Mouse (Mus musculus) spleen, embryonic (tissue): ENCODE results near the gene Rgs3.
"Not testable (repeated sequence)": the region's sequence is repeated elsewhere in the genome, so short reads cannot be mapped to it uniquely, and the experiment has no call there.

Experiments used
- CTCF ChIA-PET: fragments of 350-600 bp; sonication (Branson Sonifier 250); formaldehyde crosslinking; loops from one replicate; lab custom pipeline; 2022; lab: Charles Lee

The Rgs3 gene

GRCm38 (mm10) chr4:62544801-62545200 lies 14.8 kb upstream of the Rgs3 start:
- CTCF ChIA-PET = no interaction called here

- CTCF ChIA-PET = interaction anchor here (0.9 kb wide), 1 partner anchor 211 kb away, joined by 5 read pairs; no protein-coding TSS in a partner anchor
Observed at GRCm38 (mm10) chr4:62551966-62552365, 7.7 kb upstream of the Rgs3 start.

DNA sequence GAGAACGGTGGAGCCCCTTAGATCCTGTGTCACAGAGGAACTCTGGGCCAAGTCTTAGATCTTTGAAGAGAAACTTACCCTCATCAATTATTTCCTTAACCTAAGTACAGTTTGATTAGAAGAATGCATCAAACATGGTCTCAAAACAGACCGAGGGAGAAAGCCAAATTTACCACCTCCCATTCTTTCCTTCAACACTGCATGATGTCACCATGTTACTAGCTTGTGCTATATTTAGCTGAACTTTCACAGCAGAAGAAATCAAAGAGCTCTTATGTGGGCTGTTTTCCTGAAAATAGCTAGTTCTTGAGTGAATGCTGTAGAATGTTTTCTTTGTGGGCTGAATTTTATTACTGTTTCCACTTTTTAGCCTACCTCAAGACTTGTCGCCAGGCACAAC lies 2.2 kb upstream of the Rgs3 start:
- CTCF ChIA-PET = no interaction called here

DNA sequence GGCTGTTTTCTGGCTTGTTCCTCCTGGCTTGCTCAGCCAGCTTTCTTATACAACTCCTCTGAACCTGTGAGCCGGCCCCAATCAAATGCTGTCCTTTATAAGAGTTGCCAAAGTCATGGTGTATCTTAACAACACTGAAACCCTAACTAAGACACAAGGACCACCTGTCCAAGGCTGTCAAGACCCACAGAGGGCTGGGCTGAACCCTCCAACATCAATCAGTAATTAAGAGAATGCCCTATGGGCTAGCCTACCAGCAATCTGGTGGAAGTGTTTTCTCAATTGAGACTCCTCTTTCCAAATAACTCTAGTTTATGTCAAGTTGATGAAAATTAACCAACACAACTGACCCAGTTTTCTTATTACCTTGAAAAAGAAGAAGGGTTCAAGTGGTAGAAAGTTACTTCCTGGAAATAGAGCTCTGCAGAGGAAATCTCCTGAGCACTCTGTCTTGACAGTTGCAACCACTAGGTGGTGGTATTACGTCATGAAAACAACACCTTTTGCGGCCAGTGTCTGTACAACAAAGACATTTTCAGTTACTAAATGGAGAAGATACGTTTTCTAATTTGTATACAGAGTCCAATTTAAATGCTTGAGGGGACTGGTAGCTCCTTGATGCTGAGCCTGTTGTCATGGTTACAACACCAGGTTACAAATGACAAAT lies 1.4 kb downstream of the Rgs3 start:
- CTCF ChIA-PET = interaction anchor here (0.6 to 1.3 kb wide), 4 partner anchors 131 to 200 kb away, joined by 4 to 5 read pairs (median 4); no protein-coding TSS in a partner anchor

- CTCF ChIA-PET = interaction anchor here (0.6 to 1.3 kb wide), 4 partner anchors 130 to 199 kb away, joined by 4 to 5 read pairs (median 4); no protein-coding TSS in a partner anchor
Observed at GRCm38 (mm10) chr4:62561630-62562001, 2.0 kb downstream of the Rgs3 start.

DNA sequence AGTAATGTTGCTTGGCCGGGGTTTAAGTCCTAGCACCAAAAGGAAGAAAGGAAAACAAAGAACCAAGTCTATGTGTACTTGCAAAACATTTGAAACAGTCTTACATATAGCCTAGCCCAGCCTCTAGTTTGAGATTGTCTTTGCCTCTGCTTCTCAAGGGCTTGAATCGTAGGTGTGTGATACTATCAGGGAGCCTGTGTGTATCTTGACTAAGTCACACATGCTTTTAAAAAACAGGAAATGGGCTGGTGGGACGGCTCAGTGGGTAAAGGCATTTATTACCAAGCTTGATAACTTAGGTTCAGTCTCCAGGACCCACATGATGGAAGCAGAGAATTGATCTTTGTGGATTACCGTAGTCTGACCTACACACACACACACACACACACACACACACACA lies 2.4 kb downstream of the Rgs3 start:
- CTCF ChIA-PET = interaction anchor here (0.9 to 1.3 kb wide), 2 partner anchors 130 to 199 kb away, joined by 4 read pairs; no protein-coding TSS in a partner anchor

DNA sequence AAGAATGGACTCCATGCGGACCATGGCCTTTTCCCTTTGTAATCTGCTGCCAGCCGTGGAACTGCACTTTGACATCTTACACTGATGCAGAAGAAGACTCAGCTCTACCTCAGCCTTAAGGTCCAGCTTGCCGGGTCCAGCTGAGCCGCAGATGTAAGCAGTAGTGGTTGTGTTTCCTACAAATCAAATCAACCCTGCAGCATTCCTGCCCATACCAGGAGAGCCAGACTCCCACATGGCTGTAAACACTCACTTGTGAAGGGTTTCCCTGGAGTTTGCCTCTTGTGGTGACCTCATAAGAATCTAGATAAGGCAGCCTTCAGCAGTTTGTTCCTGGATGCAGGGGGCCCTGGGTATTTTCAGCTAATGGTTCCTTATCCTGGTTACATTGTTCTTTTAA lies 6.9 kb downstream of the Rgs3 start:
- CTCF ChIA-PET = no interaction called here

DNA sequence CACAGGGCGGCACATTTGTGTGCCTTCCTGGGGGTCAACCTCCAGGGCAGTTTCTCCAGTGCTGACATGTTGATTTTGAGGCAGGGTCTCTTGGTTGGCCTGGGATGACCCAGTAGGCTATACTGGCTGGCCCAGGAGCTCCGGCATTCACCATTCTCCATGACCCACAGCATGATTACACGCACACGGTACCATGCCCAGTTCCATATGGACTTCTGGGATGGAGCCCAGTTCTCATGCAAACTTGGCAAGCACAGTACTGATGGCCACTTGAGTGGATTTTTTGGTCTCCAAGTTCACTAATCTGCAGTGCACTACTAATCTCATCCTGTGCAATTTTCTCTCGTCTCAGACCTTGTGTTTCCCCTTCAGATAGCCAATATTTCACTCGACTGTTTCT lies 8.0 kb downstream of the Rgs3 start:
- CTCF ChIA-PET = interaction anchor here (0.6 kb wide), 1 partner anchor 43 kb away, joined by 12 read pairs; the partner anchor contains the start of genes 4933430I17Rik and Pole3

- CTCF ChIA-PET = interaction anchor here (1.0 kb wide), 1 partner anchor 212 kb away, joined by 6 read pairs; no protein-coding TSS in a partner anchor
Observed at GRCm38 (mm10) chr4:62568359-62568758, 8.7 kb downstream of the Rgs3 start.

- CTCF ChIA-PET = interaction anchor here (0.6 to 1.0 kb wide), 2 partner anchors 168 to 211 kb away, joined by 6 to 7 read pairs; no protein-coding TSS in a partner anchor
Observed at GRCm38 (mm10) chr4:62569603-62570002, 10.0 kb downstream of the Rgs3 start.

DNA sequence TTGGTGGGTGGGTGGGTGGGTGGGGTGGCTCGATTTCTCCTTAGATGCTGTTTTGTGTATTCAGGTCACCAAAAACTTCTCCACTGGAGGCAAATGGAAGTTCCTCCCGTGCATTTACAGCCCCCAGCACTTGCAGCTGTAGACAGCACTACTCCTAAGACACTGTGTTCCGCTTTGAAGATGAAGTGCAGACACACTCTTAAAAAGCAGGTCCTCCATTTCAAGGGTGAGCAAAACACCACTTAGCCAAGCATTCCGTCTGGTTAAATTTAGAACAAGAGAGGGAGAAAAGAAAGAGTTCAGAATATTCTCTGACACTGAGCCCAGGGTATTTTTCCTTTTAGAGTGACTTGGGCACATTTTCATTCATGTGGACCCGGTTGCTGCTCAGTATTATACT lies 10.4 kb downstream of the Rgs3 start:
- CTCF ChIA-PET = interaction anchor here (0.6 kb wide), 1 partner anchor 168 kb away, joined by 7 read pairs; no protein-coding TSS in a partner anchor

DNA sequence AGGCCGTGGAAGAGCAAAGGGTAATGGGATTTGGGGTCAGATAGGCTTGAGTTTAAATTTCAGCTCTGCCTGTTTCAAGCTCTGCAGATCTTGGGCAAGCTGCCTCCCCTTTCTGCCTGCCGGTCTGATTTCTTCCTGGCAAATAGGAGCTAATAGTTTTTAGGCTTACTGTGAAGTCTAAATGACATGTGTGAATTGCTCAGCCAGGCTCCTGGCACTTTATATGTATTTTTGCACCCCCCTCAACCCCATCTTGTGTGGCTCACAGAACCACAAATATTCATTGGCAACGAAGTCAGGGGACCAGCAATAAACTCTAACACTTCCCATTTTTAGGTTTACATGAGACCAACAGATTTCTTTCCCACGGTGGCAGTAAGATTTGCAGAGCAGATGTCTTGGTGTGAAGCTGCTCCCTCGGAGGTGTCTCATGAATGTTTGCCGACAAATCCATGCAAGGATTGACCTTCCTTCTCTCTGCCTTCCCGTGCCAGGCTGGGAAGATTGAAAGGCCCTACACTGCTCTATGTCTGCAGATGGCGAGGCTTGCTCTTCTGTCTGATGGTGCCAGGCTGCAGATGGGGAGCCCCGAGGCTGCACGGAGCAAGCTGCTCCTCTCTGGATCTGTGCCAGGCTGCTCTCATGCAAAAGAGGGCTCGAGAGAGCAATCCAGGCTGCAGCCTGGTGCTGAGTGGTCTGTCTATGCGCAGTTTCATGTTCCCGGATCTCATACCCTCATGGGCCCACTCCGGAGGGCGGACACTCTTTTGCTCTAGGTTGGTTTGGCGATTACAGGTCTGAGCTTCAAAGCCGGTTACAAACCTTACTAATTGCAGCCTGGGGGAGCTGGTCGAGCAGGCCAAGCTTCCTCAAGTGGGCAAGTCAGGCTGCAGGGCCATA lies 23.0 kb downstream of the Rgs3 start:
- CTCF ChIA-PET = interaction anchor here (0.7 kb wide), 1 partner anchor 180 kb away, joined by 5 read pairs; no protein-coding TSS in a partner anchor

- CTCF ChIA-PET = no interaction called here
Observed at GRCm38 (mm10) chr4:62583265-62584092, 23.8 kb downstream of the Rgs3 start.

- CTCF ChIA-PET = no interaction called here
Observed at GRCm38 (mm10) chr4:62587067-62587466, 27.4 kb downstream of the Rgs3 start.

GRCm38 (mm10) chr4:62590878-62591277 lies 31.2 kb downstream of the Rgs3 start:
- CTCF ChIA-PET = no interaction called here

- CTCF ChIA-PET = no interaction called here
Observed at GRCm38 (mm10) chr4:62591326-62591725, 31.7 kb downstream of the Rgs3 start.

- CTCF ChIA-PET = not testable (repeated sequence)
Observed at GRCm38 (mm10) chr4:62593546-62594240, 34.0 kb downstream of the Rgs3 start.

DNA sequence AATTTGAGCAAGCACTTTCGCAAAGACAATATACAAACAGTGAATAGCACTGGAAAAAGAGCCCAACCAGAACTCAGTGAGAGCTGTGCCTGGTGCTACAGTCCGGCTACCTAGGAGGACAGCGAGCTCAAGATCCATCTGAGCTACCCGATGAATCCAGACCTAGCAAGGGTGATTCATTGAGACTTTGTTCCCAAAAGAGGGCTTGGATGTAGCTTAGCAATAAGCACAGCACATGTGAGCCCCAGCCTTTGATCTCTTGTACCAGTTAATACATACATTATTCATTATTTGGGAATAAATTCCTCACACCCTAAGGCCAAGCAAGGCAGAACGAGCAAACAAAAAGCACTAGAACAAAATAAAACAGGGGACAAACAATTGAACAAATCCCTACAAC lies 34.8 kb downstream of the Rgs3 start:
- CTCF ChIA-PET = no interaction called here

- CTCF ChIA-PET = no interaction called here
Observed at GRCm38 (mm10) chr4:62596051-62596450, 36.4 kb downstream of the Rgs3 start.

GRCm38 (mm10) chr4:62600549-62600948 lies 40.9 kb downstream of the Rgs3 start:
- CTCF ChIA-PET = no interaction called here
